Mouse (Mus musculus): ENCODE measurements around the gene Ube2d1. TPM values are rescaled to one million over a fixed set of nuclear protein-coding genes. Genes with fewer than 3 reads are reported as not detected.

Ube2d1 gene
- polyA plus RNA-seq (2017; shearing (Covaris generic)) = 10 to 100 TPM; 57.8 to 61.7 TPM

DNA sequence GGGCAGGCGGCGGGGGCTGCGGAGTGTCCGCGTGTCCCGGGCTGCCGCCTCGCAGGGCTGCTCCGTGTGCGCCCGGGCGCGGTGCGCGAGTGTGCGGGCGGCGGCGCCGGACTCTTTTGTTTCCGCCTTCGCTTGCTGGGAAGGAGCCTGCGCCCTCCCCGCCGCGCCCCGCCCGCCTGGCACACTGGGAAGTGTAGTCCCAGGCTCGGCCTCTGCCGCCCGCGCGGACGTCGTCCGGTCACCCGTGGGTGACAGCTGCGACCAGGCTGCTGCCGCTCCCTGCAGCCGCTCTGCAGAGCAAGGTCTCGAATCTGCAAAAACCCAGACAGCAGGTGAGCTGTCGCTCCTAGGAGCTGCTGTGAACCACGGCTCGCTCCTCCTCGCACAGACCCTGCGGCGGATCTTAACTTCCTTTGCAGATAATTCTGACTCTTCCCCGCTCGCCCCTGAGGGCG, at the start of gene Ube2d1:
Gene Ube2d1, minus strand, starts transcription at position 137 of the 455 bp plus-strand sequence.

DNA sequence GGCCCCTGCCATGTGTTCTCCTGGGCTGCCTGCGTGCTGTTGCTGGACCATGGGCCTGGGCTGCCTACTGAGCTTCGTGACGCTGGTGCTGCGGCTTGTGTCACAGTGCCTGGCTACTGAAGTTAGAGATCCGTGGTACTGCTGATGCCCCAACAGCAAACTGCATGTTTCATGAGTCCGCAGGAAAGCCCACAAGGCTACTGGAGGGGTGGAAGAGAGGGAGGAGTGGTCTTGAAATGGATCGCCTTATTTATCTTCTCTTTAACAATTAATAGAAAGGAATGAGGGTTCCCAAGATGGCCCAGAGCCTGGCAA, 46.9 kb downstream of the Ube2d1 start, which contains the start of gene Tfam:
Gene Tfam, minus strand, starts transcription at position 41 of the 315 bp plus-strand sequence.

Other genes starting within 250 kb of the Ube2d1 start
- gene Bicc1, start 125.6 kb downstream of the Ube2d1 start, polyA plus RNA-seq (2017; shearing (Covaris generic)) = under 1 TPM in 1 of 2 experiments, not detected in 1; 0.04 TPM
- gene Tfam, start 47.0 kb downstream of the Ube2d1 start, polyA plus RNA-seq (2017; shearing (Covaris generic)) = 10 to 100 TPM; 97.3 to 98.2 TPM
- 10 to 100 TPM; 38.0 to 41.9 TPM for gene Cisd1, start 59.7 kb upstream of the Ube2d1 start, polyA plus RNA-seq (2017; shearing (Covaris generic))
- 10 to 100 TPM; 16.8 to 19.1 TPM for gene Ipmk, start 62.5 kb upstream of the Ube2d1 start, polyA plus RNA-seq (2017; shearing (Covaris generic))